Mouse (Mus musculus) intestine, embryonic 14.5 days (tissue): Measurements from ENCODE around the gene Slc35e1. TPM values are rescaled to one million over a fixed set of nuclear protein-coding genes. Genes with fewer than 3 reads are reported as not detected.

Source experiments
- ATAC-seq: fragments of 200-750 bp; cut with Nextera tagmentation; replicated peaks from 2 replicates; pipeline ENCODE4 v1.8.0; 2017; ENCODE audit warnings: low read depth, moderate number of reproducible peaks, moderate TSS enrichment, moderate library complexity; ENCODE audit not compliant: low FRiP score, low TSS enrichment
- DNase-seq: peaks from one replicate; pipeline ENCODE4 v3.0.0-alpha.2; 2018; ENCODE audit warnings: low spot score
- H3K27ac ChIP-seq: fragments of 300-500 bp; sonication (generic); 2 replicates; pipeline ENCODE4 v1.5.1; 2014; ENCODE audit warnings: low read depth, mild to moderate bottlenecking, control low read depth
- H3K27me3 ChIP-seq: fragments of 300-500 bp; sonication (generic); replicated peaks from 2 replicates; pipeline ENCODE4 v1.6.1; 2014; ENCODE audit warnings: low read length, control low read depth; ENCODE audit not compliant: control insufficient read depth, insufficient read depth
- H3K36me3 ChIP-seq: fragments of 300-500 bp; sonication (generic); 2 replicates; pipeline ENCODE4 v1.6.1; 2014; ENCODE audit warnings: low read length, control low read depth; ENCODE audit not compliant: control insufficient read depth, insufficient read depth
- H3K4me1 ChIP-seq: fragments of 300-500 bp; sonication (generic); replicated peaks from 2 replicates; pipeline ENCODE4 v1.6.1; 2014; ENCODE audit warnings: low read length, control low read depth, mixed read lengths; ENCODE audit not compliant: control insufficient read depth, insufficient read depth
- H3K4me2 ChIP-seq: fragments of 300-500 bp; sonication (generic); 2 replicates; pipeline ENCODE4 v1.6.1; 2014; ENCODE audit warnings: low read length
- H3K4me3 ChIP-seq: fragments of 300-500 bp; sonication (generic); 2 replicates; pipeline ENCODE4 v1.5.1; 2014; ENCODE audit warnings: low read depth, low read length, control low read depth, mixed read lengths
- H3K9ac ChIP-seq: fragments of 300-500 bp; sonication (generic); 2 replicates; pipeline ENCODE4 v1.6.1; 2014; ENCODE audit warnings: mild to moderate bottlenecking, low read length
- H3K9me3 ChIP-seq: fragments of 300-500 bp; sonication (generic); 2 replicates; pipeline ENCODE4 v1.6.1; 2016; ENCODE audit warnings: low read length, control low read depth; ENCODE audit not compliant: control insufficient read depth
- WGBS: fragments of 180-500 bp; shearing (Covaris S2); extraction: QIAGEN DNeasy Blood & Tissue Kit; methylation state at CpG from one replicate; pipeline ENCODE4 v1.1.7; 2014; 5-methylcytosine and 5-hydroxymethylcytosine counted together
- polyA plus RNA-seq: library from polyadenylated mRNA; unstranded; fragments of >200 nt; fragmentation: Nextera tagmentation; extraction: Ambion mirVana; gene quantifications from 2 replicates; pipeline ENCODE4 v1.2.1, GENCODE M21; 2014

Gene Slc35e1
- 11.2 and 13.5 TPM in 2 replicates for polyA plus RNA-seq

DNA sequence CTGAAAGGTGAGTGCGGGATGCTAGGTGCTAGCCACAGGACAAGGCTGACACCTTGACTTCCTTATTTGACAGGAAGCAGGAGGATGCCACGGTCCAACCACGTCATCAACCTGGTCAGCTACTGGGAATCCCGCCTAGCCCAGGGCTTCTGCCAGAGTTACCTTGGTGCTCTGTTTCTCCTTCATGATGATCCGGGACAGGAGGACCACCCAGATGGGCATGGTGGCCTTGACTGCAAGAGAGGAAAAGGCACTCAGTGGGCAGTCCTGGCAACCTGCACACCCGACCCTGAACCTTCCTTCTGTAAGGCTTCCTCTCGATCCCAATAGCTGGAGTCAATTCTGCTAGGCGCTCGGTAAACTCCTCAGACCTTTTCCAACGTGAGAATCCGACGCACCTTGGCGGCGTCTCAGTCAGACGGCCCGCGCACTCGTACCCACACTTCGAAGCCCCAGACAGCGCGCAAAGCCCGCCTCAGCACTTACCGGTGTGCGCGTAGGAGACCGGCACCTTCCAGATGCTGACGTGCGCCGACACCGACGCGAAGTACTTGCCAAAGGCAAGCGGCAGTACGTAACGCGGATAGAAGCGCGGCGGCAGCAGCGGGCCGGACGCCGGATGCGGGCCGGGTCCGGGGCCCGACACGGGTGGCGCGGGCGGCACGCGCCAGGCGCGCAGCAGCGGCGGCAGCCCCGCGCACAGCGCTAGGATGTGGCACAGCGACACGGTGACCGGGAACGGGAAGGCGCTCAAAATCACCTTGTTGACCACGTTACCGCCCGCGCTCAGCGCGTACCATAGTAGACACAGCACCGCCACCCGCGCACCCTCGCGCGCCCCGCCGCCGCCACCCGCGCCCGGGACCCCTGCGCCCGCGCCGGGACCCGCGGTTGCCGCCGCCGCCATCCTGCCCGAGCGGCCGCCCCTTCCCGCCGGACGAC, at the start of gene Slc35e1:
Slc35e1 (minus strand) TSS at position 935 of the 942 bp plus-strand sequence.
- peak within 1 kb of the TSS; percentile 99 for H3K4me2 ChIP-seq
- H3K27me3 ChIP-seq, result no peaks in the 10 kb centered on the region
- H3K36me3 ChIP-seq, result peaks cover 49% of the 10 kb centered on the region
- DNase-seq (peak; percentile 68), ATAC-seq (peak; percentile 51; the same call in 1 of the 2 replicates)
- peak within 1 kb of the TSS; percentile 78 for H3K9ac ChIP-seq
- H3K4me1 ChIP-seq, result peaks cover 19% of the 10 kb centered on the region
- no peaks in the 10 kb centered on the region for H3K9me3 ChIP-seq
- H3K4me3 ChIP-seq, result peak within 1 kb of the TSS; percentile 90
- H3K27ac ChIP-seq, result peak within 1 kb of the TSS; percentile 74
- WGBS, result under 1% methylated on average over 66 of the region's 98 CpGs

GRCm38 (mm10) chr8:72539234-72539633, 46.8 kb upstream of the Slc35e1 start:
- no peak overlapping the region for H3K4me2 ChIP-seq
- DNase-seq, result no peak

GRCm38 (mm10) chr8:72534888-72535287, 42.5 kb upstream of the Slc35e1 start:
- DNase-seq (no peak), ATAC-seq (no peak)
- Histone ChIP-seq H3K36me3 (no peaks in the 10 kb centered on the region), H3K4me2 (no peak overlapping the region), H3K27ac (no peak overlapping the region), H3K4me3 (no peak overlapping the region), H3K4me1 (no peaks in the 10 kb centered on the region), H3K9ac (no peak overlapping the region), H3K27me3 (no peaks in the 10 kb centered on the region), H3K9me3 (no peaks in the 10 kb centered on the region)
- 90% methylated on average over 3 of the region's 3 CpGs for WGBS

More at GRCm38 (mm10) chr8:72539234-72539633, 46.8 kb upstream of the Slc35e1 start:
- ATAC-seq, result no peak
- peaks cover 9% of the 10 kb centered on the region for H3K36me3 ChIP-seq
- no peak overlapping the region for H3K9ac ChIP-seq
- no peaks in the 10 kb centered on the region; the same call in 1 of the 2 replicates for H3K4me1 ChIP-seq
- no peak overlapping the region for H3K4me3 ChIP-seq
- H3K27me3 ChIP-seq, result no peaks in the 10 kb centered on the region
- H3K27ac ChIP-seq, result no peak overlapping the region
- H3K9me3 ChIP-seq, result no peaks in the 10 kb centered on the region

DNA sequence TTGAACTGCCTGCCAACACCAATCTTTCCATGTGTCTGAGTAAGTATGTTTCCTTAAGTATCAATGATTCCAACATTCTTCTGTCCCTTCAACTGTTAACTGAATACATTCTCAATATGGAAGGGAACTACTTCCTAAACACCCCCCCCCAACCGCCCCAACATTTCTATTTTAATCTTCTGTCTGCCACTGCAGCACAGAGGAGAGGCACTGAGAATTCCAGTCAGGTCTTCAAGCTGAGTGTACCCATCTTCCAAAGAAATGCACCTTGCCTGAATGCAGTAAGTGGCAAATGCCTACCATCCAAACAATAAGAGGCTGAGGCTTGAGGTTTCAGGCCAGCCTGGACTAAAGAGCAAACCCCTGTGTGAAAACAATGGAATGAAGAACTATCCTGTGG, 39.7 kb upstream of the Slc35e1 start:
- H3K4me2 ChIP-seq, result no peak overlapping the region

DNA sequence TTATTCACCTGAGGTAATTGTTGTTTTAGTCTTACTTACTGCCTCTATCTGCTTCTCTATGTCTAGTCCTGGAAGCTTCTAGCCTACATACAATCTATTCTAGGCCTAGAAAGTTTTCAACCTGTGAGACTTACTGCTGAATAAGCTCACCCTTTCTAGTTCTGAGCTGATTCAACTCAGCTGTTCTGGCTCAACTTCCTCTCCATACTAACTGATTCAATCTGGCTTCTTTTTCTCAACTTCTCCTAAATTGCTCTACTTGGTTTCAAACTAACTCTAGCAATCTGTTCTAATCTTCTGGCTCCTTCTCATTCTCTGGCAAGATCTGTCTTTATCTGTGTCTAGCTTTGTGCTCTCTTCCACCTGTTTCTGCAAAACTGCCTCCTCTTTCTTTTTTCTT, 29.5 kb upstream of the Slc35e1 start:
- Histone ChIP-seq H3K9me3 (no peaks in the 10 kb centered on the region), H3K9ac (no peak overlapping the region), H3K4me1 (no peaks in the 10 kb centered on the region), H3K4me2 (no peak overlapping the region), H3K27ac (no peak overlapping the region), H3K4me3 (no peak overlapping the region), H3K36me3 (no peaks in the 10 kb centered on the region), H3K27me3 (no peaks in the 10 kb centered on the region)
- DNase-seq (no peak), ATAC-seq (no peak)

More for the DNA sequence above, 39.7 kb upstream of the Slc35e1 start:
- H3K9me3 ChIP-seq, result no peaks in the 10 kb centered on the region
- no peaks in the 10 kb centered on the region for H3K4me1 ChIP-seq
- 88% methylated on average over 1 of the region's 1 CpGs for WGBS
- H3K27me3 ChIP-seq, result no peaks in the 10 kb centered on the region
- no peak for ATAC-seq
- no peaks in the 10 kb centered on the region for H3K36me3 ChIP-seq
- DNase-seq, result no peak
- H3K27ac ChIP-seq, result no peak overlapping the region
- no peak overlapping the region for H3K9ac ChIP-seq
- H3K4me3 ChIP-seq, result no peak overlapping the region

DNA sequence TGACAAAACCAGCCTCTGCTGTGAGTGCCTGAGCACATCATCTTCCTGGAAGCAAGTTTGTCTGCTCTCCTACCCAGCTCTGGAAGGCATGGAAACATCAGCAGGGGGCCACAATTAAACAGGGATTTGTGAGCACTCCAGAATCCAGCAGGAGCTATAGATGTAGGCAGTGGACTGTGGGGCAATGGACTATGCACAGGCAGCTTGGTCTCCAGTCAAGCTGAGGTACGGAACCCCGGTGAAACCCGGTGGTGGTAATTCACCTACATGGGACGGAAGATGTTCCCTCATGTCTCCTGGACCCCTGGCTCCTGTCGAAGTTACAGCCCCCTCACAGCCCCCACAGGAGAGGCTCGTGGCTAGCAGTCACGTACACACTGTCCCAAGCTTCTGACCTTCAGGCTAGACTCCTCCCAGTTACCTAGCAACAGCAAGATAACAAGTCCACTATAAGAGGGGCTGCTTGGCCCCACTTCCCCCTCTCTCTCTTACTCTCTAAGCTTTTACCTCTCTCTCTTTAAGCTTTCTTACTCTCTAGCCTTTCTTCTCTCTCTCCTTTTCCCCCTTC, 25.1 kb upstream of the Slc35e1 start:
- no peak overlapping the region for H3K4me2 ChIP-seq
- H3K27me3 ChIP-seq, result no peaks in the 10 kb centered on the region
- H3K36me3 ChIP-seq, result no peaks in the 10 kb centered on the region
- no peak overlapping the region for H3K27ac ChIP-seq
- DNase-seq, result no peak
- no peak overlapping the region for H3K9ac ChIP-seq
- no peaks in the 10 kb centered on the region for H3K4me1 ChIP-seq
- no peak for ATAC-seq
- no peaks in the 10 kb centered on the region for H3K9me3 ChIP-seq
- WGBS, result 75% methylated on average over 7 of the region's 7 CpGs
- no peak overlapping the region for H3K4me3 ChIP-seq

DNA sequence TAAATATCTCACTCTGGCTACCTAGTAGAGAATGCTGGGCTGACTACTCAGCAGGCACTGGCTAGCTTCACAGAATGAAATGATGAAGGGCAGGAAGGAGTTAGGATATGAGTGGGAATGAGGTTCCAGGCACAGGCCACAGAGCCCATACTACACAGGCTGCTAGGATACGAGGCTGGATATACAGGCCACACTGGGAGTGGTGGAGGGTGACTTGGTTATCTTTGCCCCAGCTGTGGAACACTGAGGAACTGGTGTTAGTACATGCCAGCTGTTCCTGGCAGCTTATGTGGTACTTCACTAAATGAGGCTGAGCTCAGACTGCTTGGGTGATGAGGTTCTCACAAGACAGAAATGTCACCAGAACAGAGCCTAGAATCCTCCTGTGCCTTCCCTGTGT, 20.7 kb upstream of the Slc35e1 start:
- no peak overlapping the region for H3K27ac ChIP-seq
- H3K4me2 ChIP-seq, result no peak overlapping the region
- ATAC-seq (no peak), DNase-seq (no peak)
- 75% methylated on average over 1 of the region's 1 CpGs for WGBS
- no peak overlapping the region for H3K9ac ChIP-seq
- no peaks in the 10 kb centered on the region for H3K36me3 ChIP-seq
- H3K9me3 ChIP-seq, result no peaks in the 10 kb centered on the region
- no peaks in the 10 kb centered on the region for H3K27me3 ChIP-seq
- H3K4me3 ChIP-seq, result no peak overlapping the region
- no peaks in the 10 kb centered on the region for H3K4me1 ChIP-seq

- no peaks in the 10 kb centered on the region for H3K36me3 ChIP-seq
- ATAC-seq (no peak), DNase-seq (no peak)
- WGBS, result 94% methylated on average over 1 of the region's 1 CpGs
- no peaks in the 10 kb centered on the region for H3K9me3 ChIP-seq
- no peaks in the 10 kb centered on the region for H3K27me3 ChIP-seq
- no peak overlapping the region for H3K4me3 ChIP-seq
- H3K4me1 ChIP-seq, result no peaks in the 10 kb centered on the region
- H3K9ac ChIP-seq, result no peak overlapping the region
- H3K27ac ChIP-seq, result no peak overlapping the region
- no peak overlapping the region for H3K4me2 ChIP-seq
These were observed 20.2 kb upstream of the Slc35e1 start for GRCm38 (mm10) chr8:72512648-72513047.
